Mouse (Mus musculus) forebrain, embryonic 12.5 days (tissue): Measurements from ENCODE around the gene Apon. TPM values are rescaled to one million over a fixed set of nuclear protein-coding genes. Genes with fewer than 3 reads are reported as not detected.
"Not testable (repeated sequence)": the region's sequence is repeated elsewhere in the genome, so short reads cannot be mapped to it uniquely, and the experiment has no call there.

Experiments used
- ATAC-seq: fragments of 200-750 bp; cut with Nextera tagmentation; 2 replicates; pipeline ENCODE4 v1.8.0; 2017; ENCODE audit warnings: moderate TSS enrichment; ENCODE audit not compliant: low FRiP score
- H3K27ac ChIP-seq: fragments of 300-500 bp; sonication (generic); 2 replicates; pipeline ENCODE4 v1.5.1; 2016; ENCODE audit warnings: mild to moderate bottlenecking
- H3K27me3 ChIP-seq: fragments of 300-500 bp; sonication (generic); 2 replicates; pipeline ENCODE4 v1.6.1; 2016; ENCODE audit warnings: mild to moderate bottlenecking
- H3K36me3 ChIP-seq: fragments of 300-500 bp; sonication (generic); replicated peaks from 2 replicates; pipeline ENCODE4 v1.6.1; 2016; ENCODE audit warnings: mild to moderate bottlenecking
- H3K4me1 ChIP-seq: fragments of 300-500 bp; sonication (generic); 2 replicates; pipeline ENCODE4 v1.6.1; 2016
- H3K4me2 ChIP-seq: fragments of 300-500 bp; sonication (generic); 2 replicates; pipeline ENCODE4 v1.6.1; 2016; ENCODE audit warnings: mild to moderate bottlenecking, moderate library complexity
- H3K4me3 ChIP-seq: fragments of 300-500 bp; sonication (generic); replicated peaks from 2 replicates; pipeline ENCODE4 v1.5.1; 2016; ENCODE audit warnings: mild to moderate bottlenecking
- H3K9ac ChIP-seq: fragments of 300-500 bp; sonication (generic); 2 replicates; pipeline ENCODE4 v1.6.1; 2016; ENCODE audit warnings: mild to moderate bottlenecking
- H3K9me3 ChIP-seq: fragments of 300-500 bp; sonication (generic); 2 replicates; pipeline ENCODE4 v1.6.1; 2016
- WGBS: fragments of 180-500 bp; shearing (Covaris S2); methylation state at CpG from one replicate; pipeline ENCODE4 v1.1.7; 2016; 5-methylcytosine and 5-hydroxymethylcytosine counted together
- polyA plus RNA-seq: library from polyadenylated mRNA; unstranded; fragments of >200 nt; fragmentation: Nextera tagmentation; extraction: Ambion mirVana; gene quantifications from 2 replicates; pipeline ENCODE4 v1.2.1, GENCODE M21; 2016

The Apon gene
- polyA plus RNA-seq, 1 experiment from 2014 or later = 0.54 TPM

DNA sequence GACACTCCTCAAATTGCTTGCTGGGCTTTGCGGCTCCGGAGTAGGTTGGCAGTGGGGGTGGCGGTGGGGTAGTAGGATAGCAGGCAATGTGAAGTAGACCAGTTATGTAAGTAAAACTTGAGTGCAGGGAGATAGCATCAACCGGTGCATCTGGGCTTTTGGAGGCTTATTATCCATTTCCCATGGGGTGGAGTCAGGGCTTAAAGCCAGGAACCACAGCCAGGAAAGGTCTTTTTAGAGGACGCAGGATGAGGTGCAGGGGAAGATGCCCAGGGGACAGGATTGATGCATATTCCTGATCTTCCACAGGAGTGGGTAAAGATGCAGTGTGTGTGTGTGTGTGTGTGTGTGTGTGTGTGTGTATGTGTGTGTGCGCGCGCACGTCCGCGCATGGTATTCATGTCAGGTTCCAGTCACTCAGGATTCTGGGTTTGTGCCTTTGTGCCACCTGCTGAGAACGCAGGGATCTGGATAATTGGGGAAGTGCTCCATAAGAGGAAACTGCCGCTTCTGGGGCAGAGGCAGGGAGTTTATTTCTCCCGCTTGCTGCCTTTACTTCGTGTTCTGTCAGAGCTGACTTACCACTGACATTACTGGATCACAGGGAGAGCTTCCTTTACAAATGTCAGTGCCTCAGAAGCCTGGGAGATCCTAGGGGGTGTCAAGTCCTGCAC, 16.0 kb upstream of the Apon start:
- Histone ChIP-seq H3K27ac (no peak overlapping the region), H3K27me3 (no peaks in the 10 kb centered on the region), H3K4me2 (no peak overlapping the region), H3K9ac (no peak overlapping the region), H3K4me1 (peaks cover 9% of the 10 kb centered on the region; the same call in 1 of the 2 replicates), H3K9me3 (no peaks in the 10 kb centered on the region), H3K36me3 (peaks cover 41% of the 10 kb centered on the region), H3K4me3 (no peak overlapping the region)
- no peak for ATAC-seq
- WGBS = 79% methylated on average over 15 of the region's 15 CpGs

DNA sequence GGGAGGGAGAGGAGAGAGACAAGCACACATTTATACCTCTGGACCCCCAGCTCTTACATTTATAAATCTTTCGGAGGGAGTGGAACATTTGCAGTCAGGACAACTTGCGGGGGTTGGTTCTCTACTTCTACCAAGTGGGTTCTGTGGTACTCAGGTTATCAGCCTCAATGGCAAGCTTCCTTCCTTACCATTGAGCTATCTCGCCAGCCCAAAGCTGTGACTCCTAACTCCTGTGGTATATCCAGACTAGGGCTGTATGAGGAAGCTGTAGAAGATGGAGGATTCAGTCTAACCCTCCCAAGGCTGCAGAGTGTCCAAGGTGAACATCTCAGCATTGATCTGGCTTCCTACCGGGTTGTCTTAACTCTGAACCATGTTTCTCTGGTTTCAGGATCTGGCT, 14.8 kb upstream of the Apon start:
- H3K36me3 ChIP-seq = peaks cover 52% of the 10 kb centered on the region
- no peak overlapping the region for H3K4me3 ChIP-seq
- 94% methylated on average over 4 of the region's 4 CpGs for WGBS
- H3K27ac ChIP-seq = no peak overlapping the region
- peaks cover 8% of the 10 kb centered on the region; the same call in 1 of the 2 replicates for H3K4me1 ChIP-seq
- no peak overlapping the region for H3K4me2 ChIP-seq
- H3K9me3 ChIP-seq = no peaks in the 10 kb centered on the region
- H3K27me3 ChIP-seq = no peaks in the 10 kb centered on the region
- no peak overlapping the region for H3K9ac ChIP-seq
- no peak for ATAC-seq

DNA sequence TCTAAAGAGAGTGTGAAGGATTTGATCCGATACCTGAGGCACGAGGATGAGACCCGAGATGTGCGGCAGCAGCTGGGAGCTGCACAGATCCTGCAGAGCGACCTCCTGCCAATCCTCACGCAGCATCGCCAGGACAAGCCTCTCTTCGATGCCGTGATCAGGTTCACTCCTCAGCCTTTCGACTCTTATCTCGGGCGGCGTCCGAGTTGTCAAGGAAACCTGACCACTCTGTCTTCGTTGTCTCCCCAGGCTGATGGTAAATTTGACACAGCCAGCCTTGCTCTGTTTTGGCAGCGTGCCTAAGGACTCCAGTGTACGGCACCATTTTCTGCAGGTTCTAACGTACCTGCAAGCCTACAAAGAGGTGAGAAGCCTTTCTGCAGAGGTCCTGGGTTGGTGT, 13.8 kb upstream of the Apon start:
- WGBS = 95% methylated on average over 18 of the region's 18 CpGs
- no peak overlapping the region for H3K27ac ChIP-seq
- peaks cover 59% of the 10 kb centered on the region for H3K36me3 ChIP-seq
- no peaks in the 10 kb centered on the region for H3K27me3 ChIP-seq
- ATAC-seq = no peak
- no peak overlapping the region for H3K9ac ChIP-seq
- no peak overlapping the region for H3K4me3 ChIP-seq
- no peak overlapping the region for H3K4me2 ChIP-seq
- H3K4me1 ChIP-seq = peaks cover 8% of the 10 kb centered on the region; the same call in 1 of the 2 replicates
- H3K9me3 ChIP-seq = no peaks in the 10 kb centered on the region

DNA sequence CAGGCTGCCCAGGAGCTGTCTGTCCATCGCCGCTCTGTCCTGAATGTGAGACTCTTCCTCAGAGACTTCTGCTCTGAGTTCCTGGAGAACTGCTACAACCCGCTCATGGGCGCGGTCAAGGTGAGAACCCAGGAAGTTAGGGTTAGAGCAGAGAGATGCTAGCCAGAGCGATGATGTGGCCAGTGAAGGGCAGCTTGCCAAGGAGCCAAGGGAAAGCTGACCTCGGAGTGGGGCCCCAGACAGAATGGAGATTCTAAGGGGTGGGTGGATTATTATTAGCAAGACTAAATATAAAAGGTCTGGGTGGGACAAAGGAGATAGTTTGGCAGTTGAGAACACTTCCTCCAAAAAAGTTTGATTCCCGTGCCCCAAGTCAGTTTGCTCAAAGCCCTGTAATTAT, 10.6 kb upstream of the Apon start:
- ATAC-seq = no peak
- H3K9me3 ChIP-seq = no peaks in the 10 kb centered on the region
- no peaks in the 10 kb centered on the region for H3K27me3 ChIP-seq
- 96% methylated on average over 8 of the region's 8 CpGs for WGBS
- H3K4me1 ChIP-seq = no peaks in the 10 kb centered on the region
- no peak overlapping the region for H3K4me3 ChIP-seq
- peaks cover 91% of the 10 kb centered on the region for H3K36me3 ChIP-seq
- H3K27ac ChIP-seq = no peak overlapping the region
- H3K9ac ChIP-seq = no peak overlapping the region
- no peak overlapping the region for H3K4me2 ChIP-seq

DNA sequence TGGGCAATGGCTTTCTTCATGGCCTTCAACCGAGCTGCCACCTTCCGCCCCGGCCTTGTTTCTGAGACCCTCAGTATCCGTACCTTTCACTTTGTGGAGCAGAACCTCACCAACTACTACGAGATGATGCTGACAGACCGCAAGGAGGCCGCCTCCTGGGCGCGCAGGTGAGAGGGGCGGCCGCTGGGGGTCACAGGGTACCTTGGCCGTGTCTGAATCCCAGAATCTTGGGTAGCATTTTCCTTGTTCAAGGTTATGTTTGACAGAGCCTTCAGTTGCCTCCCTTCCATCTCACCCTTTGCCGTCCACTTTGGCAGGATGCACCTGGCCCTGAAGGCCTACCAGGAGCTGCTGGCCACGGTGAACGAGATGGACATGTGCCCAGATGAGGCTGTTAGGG, 9.8 kb upstream of the Apon start:
- H3K27me3 ChIP-seq = no peaks in the 10 kb centered on the region
- no peak overlapping the region for H3K4me2 ChIP-seq
- 96% methylated on average over 15 of the region's 15 CpGs for WGBS
- no peaks in the 10 kb centered on the region for H3K4me1 ChIP-seq
- no peak overlapping the region for H3K27ac ChIP-seq
- H3K9me3 ChIP-seq = no peaks in the 10 kb centered on the region
- no peak overlapping the region for H3K9ac ChIP-seq
- no peak for ATAC-seq
- no peak overlapping the region for H3K4me3 ChIP-seq
- peaks cover 99% of the 10 kb centered on the region for H3K36me3 ChIP-seq

DNA sequence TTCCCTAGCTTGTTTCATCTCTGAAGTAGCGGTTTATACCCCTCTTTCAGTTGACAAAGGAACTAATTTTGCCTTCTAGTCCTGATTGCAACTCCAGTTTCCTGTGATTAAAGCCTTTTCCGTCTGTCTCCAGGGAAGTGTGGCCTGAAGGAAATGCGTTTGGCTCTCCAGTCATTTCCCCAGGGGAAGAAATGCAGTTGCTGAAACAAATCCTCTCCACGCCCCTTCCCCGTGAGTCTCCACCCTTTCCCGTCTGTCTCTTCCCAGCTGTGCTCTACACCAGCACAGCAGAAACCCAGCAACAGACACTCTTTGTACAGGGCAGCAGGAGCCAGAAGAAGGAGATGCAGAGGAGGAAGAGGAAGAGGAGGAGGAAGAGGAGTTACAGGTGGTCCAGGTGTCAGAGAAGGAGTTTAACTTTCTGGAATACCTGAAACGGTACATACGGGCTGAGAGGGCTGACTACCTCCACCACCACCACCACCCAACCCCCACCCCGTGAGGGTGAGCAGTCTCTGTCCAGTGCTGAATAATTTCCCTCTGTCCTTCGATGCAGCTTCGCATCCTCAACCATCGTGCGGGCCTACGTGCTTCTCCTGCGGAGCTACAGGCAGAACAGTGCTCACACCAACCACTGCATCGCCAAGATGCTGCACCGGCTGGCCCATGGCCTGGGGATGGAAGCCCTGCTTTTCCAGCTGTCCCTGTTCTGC, 6.7 kb upstream of the Apon start:
- no peak overlapping the region for H3K4me2 ChIP-seq
- H3K4me1 ChIP-seq = no peaks in the 10 kb centered on the region
- peaks cover 99% of the 10 kb centered on the region for H3K36me3 ChIP-seq
- 0 out of 2 replicates have a peak overlapping the region, but pooled peaks have one; percentile 27 for H3K27ac ChIP-seq
- WGBS = 88% methylated on average over 17 of the region's 17 CpGs
- H3K4me3 ChIP-seq = no peak overlapping the region
- H3K27me3 ChIP-seq = no peaks in the 10 kb centered on the region
- no peak overlapping the region for H3K9ac ChIP-seq
- H3K9me3 ChIP-seq = no peaks in the 10 kb centered on the region
- ATAC-seq = no peak

DNA sequence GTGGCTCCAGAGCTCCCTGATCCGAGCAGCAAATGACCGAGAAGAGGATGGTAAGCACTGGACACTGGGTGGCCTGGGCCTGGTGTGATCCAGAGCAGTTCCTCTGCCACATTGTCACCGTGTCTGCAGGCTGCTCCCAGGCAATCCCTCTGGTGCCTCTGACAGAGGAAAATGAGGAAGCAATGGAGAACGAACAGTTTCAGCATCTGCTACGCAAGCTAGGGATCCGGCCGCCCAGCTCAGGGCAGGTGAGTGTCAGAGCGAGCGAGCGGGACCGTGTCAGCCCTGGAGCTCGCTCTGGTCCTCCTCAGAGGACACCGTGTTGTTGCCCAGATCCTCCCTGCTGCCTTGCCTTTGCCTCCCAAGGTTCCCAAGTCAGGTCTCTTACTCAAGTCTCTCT, 3.3 kb upstream of the Apon start:
- H3K27ac ChIP-seq = no peak overlapping the region
- H3K9ac ChIP-seq = no peak overlapping the region
- no peaks in the 10 kb centered on the region for H3K27me3 ChIP-seq
- peaks cover 76% of the 10 kb centered on the region for H3K36me3 ChIP-seq
- 97% methylated on average over 13 of the region's 13 CpGs for WGBS
- no peaks in the 10 kb centered on the region for H3K4me1 ChIP-seq
- H3K4me3 ChIP-seq = no peak overlapping the region
- H3K4me2 ChIP-seq = no peak overlapping the region
- ATAC-seq = no peak
- no peaks in the 10 kb centered on the region for H3K9me3 ChIP-seq

DNA sequence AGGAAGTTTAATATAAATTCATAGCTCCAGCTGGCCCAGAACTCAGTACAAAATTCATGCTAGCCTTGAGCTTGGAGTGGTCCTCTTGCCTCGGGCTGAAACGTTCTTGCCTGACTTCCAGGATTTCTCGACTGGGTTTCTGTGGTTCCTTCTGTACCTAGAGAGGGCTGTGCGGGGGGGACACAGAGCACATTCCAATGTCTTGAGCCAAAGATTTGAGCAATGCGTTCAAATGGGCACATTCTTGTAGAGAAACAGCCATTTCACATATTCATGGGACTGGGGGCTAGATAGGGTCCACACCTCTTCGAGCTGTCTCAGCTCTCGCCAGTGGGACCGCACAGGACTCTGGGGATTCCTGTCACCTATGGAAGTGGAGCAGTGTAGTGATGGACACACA, 2.0 kb downstream of the Apon start:
- Histone ChIP-seq H3K27ac (no peak overlapping the region), H3K9ac (no peak overlapping the region), H3K9me3 (no peaks in the 10 kb centered on the region), H3K27me3 (no peaks in the 10 kb centered on the region), H3K4me3 (no peak overlapping the region), H3K4me2 (no peak overlapping the region), H3K4me1 (no peaks in the 10 kb centered on the region), H3K36me3 (peaks cover 23% of the 10 kb centered on the region)
- ATAC-seq = no peak
- whole genome bisulfite sequencing = 93% methylated on average over 8 of the region's 8 CpGs

DNA sequence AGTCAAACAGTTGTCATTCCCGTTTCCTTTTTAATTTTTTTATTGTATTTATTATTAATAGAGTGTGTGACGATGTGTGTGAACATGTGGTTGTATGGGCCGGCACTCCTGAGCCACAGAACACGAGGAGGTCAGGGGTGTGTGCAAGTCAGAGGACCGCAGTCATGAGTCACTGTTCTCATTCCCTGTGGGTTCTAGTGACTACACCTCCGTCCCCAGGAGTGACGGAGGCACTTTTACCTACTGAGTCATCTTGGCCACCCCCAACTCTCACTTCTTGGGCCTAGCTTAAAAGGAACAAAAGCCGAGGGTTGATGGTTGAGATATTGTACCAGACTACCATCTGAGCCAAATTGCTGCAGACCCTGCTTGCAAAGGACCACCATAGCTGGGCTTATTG, 2.4 kb downstream of the Apon start:
- peaks cover 19% of the 10 kb centered on the region for H3K36me3 ChIP-seq
- H3K4me3 ChIP-seq = no peak overlapping the region
- no peaks in the 10 kb centered on the region for H3K4me1 ChIP-seq
- WGBS = 93% methylated on average over 8 of the region's 8 CpGs
- no peaks in the 10 kb centered on the region for H3K9me3 ChIP-seq
- no peak for ATAC-seq
- no peak overlapping the region for H3K4me2 ChIP-seq
- no peaks in the 10 kb centered on the region for H3K27me3 ChIP-seq
- H3K27ac ChIP-seq = no peak overlapping the region
- H3K9ac ChIP-seq = no peak overlapping the region

DNA sequence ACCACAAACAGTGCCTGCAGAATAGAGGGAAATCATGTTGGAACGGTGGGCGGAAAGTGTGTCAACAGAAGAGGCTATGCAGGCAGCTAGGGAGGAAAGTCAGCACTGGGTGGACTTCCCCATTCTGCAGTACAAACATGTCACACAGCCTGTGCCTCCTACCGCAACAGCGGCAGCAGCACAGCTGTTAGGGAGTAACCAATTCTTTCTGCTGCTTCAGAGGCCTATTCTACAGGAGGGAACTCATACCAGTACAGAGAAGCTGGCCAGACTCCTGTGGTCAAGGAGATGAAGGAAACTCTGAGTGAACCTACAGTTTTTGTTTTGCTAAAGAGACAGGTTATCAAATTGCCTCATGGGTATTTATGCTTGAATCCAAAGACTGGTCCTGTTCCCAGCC, 5.1 kb downstream of the Apon start:
- Histone ChIP-seq H3K4me1 (no peaks in the 10 kb centered on the region), H3K4me2 (no peak overlapping the region), H3K27ac (no peak overlapping the region), H3K9ac (no peak overlapping the region), H3K27me3 (no peaks in the 10 kb centered on the region), H3K9me3 (no peaks in the 10 kb centered on the region), H3K36me3 (no peaks in the 10 kb centered on the region), H3K4me3 (no peak overlapping the region)
- WGBS = 89% methylated on average over 4 of the region's 4 CpGs
- no peak for ATAC-seq

DNA sequence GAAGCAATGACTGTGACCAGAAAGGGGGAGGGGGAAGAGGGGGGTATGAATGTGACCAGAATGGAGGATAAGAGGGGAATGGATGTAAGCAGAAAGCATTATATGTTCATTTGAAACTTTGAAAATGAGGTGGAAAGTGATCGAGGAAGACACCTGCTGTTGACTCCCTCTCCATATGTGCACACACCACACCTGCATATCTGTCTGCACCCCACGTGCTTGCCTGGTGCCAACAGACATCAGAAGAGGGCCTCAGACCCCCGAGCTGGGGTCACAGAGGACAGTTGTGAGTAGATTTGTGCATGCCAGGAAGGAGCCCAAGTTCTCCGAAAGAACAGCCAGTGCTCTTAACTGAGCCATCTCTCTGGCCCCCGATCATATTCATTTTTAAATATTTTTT, 6.0 kb downstream of the Apon start:
- Histone ChIP-seq H3K4me1 (no peaks in the 10 kb centered on the region), H3K27me3 (no peaks in the 10 kb centered on the region), H3K27ac (no peak overlapping the region), H3K9me3 (no peaks in the 10 kb centered on the region), H3K36me3 (no peaks in the 10 kb centered on the region), H3K9ac (no peak overlapping the region), H3K4me2 (no peak overlapping the region), H3K4me3 (no peak overlapping the region)
- ATAC-seq = no peak
- WGBS = 86% methylated on average over 5 of the region's 5 CpGs

DNA sequence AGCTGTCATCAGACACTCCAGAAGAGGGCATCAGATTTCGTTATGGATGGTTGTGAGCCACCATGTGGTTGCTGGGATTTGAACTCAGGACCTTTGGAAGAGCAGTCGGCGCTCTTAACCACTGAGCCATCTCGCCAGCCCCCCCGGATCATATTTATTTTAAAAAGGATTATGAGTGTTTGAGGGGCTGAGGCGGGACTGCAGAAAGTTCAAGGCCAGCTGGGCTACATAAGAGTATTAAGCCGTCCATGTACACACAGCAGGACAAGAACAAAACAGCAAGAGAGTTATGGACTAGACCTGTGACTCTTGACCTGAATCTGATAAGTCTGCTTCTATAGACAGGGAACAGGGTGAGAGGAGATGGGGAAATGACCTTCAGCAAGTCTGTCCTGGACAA, 6.5 kb downstream of the Apon start:
- ATAC-seq, H3K36me3 ChIP-seq, H3K4me1 ChIP-seq, H3K27ac ChIP-seq, H3K9me3 ChIP-seq, H3K4me3 ChIP-seq, H3K4me2 ChIP-seq, H3K9ac ChIP-seq, H3K27me3 ChIP-seq: not testable (repeated sequence)
- 85% methylated on average over 7 of the region's 7 CpGs for WGBS

DNA sequence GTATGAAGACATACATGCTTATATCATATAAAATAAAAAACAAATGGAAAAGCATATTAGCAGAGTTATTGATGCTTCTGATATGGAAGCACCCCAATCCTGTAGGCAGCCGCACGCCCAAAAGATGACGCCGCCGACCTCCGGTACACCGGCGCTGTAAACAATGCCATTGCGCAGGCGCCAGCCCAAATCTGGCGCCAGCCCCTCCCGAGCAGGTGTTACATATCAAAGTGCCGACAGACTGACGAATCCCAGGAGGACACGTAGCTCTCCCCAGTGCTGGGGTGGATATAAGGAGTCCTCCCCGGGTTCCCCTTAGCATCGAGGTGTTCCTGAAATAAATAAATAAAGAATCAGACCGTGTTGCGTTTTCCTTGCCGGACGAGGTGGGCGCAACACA, 8.4 kb downstream of the Apon start:
- WGBS = 81% methylated on average over 22 of the region's 22 CpGs
- no peak for ATAC-seq

More for the DNA sequence above, 8.4 kb downstream of the Apon start:
- no peak overlapping the region for H3K4me2 ChIP-seq
- H3K4me1 ChIP-seq = no peaks in the 10 kb centered on the region
- no peak overlapping the region for H3K4me3 ChIP-seq
- H3K36me3 ChIP-seq = no peaks in the 10 kb centered on the region
- no peak overlapping the region for H3K27ac ChIP-seq
- H3K9ac ChIP-seq = no peak overlapping the region
- H3K9me3 ChIP-seq = no peaks in the 10 kb centered on the region
- H3K27me3 ChIP-seq = no peaks in the 10 kb centered on the region
